Mouse (Mus musculus): Measurements from ENCODE around the gene F3. TPM values are rescaled to one million over a fixed set of nuclear protein-coding genes. Genes with fewer than 3 reads are reported as not detected.
"Not testable (repeated sequence)": the region's sequence is repeated elsewhere in the genome, so short reads cannot be mapped to it uniquely, and the experiment has no call there.

F3 gene
- polyA plus RNA-seq, 1 experiment from 2014 or later = 9.2 TPM

DNA sequence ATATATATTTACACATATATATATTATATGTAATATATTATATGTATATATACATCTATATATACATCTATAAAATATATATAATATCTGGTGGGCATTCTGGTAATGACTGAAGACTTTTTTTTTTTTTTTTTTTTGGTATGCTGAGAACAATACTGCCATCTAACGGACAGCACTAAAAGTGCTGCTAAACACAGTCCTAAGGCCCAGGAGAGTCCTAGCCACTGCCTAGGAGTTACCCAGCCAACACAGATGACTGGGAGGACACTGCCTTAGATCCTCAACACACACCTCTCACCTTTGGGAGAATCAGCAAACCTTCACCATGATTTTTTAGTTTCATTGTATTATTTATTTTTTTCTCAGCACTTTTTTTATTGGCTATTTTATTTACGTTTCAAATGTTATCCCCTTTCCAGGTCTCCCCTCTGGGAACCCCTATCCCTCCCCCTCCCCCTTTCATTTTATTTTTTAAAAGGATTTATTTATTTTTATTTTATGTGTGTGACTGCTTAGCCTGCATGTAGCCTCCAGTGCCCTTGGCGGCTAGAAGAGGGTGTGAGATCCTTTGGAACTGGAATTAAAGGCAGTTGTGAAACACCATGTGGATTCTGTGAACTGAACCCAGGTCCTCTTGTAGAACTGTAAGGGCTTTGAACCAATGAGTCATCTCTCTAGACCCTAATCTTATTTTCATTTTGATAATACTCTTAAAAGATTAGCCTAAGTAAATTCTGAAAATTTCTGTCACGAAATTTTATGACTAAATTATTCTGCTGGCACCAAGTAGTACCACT, 38.9 kb downstream of the F3 start:
- H3K9me3 ChIP-seq (ENCODE audit: control insufficient read depth, low read length) = no peaks in the 10 kb centered on the region
- H3K4me3 ChIP-seq (ENCODE audit: low read depth, low read length) = no peak overlapping the region
- no peaks in the 10 kb centered on the region; the same call in 1 of the 2 replicates for H3K36me3 ChIP-seq (ENCODE audit: control insufficient read depth, insufficient read depth, low read length)
- no peaks in the 10 kb centered on the region for H3K27me3 ChIP-seq (ENCODE audit: control insufficient read depth, insufficient read depth, low read length)
- H3K9ac ChIP-seq (ENCODE audit: low read length) = no peak overlapping the region
- ATAC-seq (replicated peaks; ENCODE audit: low FRiP score) (no peak; the same call in 1 of the 2 replicates), DNase-seq (ENCODE audit: low spot score) (no peak)
- 67% methylated on average over 4 of the region's 4 CpGs for WGBS
- no peak overlapping the region for H3K27ac ChIP-seq (ENCODE audit: low read depth, low read length)
- H3K4me1 ChIP-seq (replicated peaks; ENCODE audit: control insufficient read depth, insufficient read depth, low read length) = no peaks in the 10 kb centered on the region
- no peak overlapping the region for H3K4me2 ChIP-seq (ENCODE audit: low read depth, low read length, severe bottlenecking)

DNA sequence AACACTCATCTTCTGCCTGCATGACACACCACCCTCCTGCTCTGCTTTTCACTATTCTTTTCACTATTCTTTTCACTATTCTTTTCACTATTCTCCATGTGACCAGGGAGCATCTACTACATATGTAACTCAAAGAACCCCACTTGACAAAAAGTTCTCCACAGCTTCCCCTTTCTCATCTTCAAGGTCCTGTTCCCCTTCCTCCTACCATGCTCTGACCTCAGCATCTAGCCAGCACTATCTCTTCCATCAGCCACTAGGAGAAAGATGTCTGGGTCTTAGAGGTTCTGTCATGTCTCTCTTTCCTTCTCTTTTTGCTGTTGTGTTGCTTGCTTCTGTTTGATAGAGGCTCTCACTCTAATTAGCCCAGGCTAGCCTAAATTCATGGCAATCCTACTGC, 42.7 kb downstream of the F3 start:
- H3K4me2 ChIP-seq (ENCODE audit: low read depth, low read length, severe bottlenecking) = no peak overlapping the region
- no peak overlapping the region for H3K27ac ChIP-seq (ENCODE audit: low read depth, low read length)
- H3K9ac ChIP-seq (ENCODE audit: low read length) = no peak overlapping the region
- ATAC-seq (replicated peaks; ENCODE audit: low FRiP score) = no peak
- H3K36me3 ChIP-seq (ENCODE audit: control insufficient read depth, insufficient read depth, low read length) = no peaks in the 10 kb centered on the region; the same call in 1 of the 2 replicates
- H3K4me3 ChIP-seq (ENCODE audit: low read depth, low read length) = no peak overlapping the region
- no peak for DNase-seq (ENCODE audit: low spot score)
- no peaks in the 10 kb centered on the region for H3K4me1 ChIP-seq (replicated peaks; ENCODE audit: control insufficient read depth, insufficient read depth, low read length)
- H3K9me3 ChIP-seq (ENCODE audit: control insufficient read depth, low read length) = no peaks in the 10 kb centered on the region
- no peaks in the 10 kb centered on the region for H3K27me3 ChIP-seq (ENCODE audit: control insufficient read depth, insufficient read depth, low read length)

DNA sequence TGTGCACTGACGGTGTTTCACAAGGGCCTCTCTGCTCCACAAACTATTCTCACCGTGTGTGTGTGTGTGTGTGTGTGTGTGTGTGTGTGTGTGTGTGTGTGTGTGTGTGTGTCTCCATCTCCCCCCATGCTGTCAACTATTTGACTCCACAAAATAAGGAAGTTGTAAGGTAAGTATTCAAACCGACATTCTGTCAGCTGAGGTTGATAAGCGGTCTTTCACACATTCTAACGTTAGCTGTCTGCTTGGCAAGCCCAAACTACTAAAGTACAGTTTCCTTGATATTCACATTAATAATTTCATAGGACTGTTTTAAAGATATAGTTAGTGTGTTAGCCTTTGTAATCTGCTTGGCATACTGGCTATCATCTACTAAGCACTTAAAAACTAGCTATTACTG, 43.5 kb downstream of the F3 start:
- 91% methylated on average over 5 of the region's 5 CpGs for WGBS
- no peak overlapping the region for H3K9ac ChIP-seq (ENCODE audit: low read length)
- ATAC-seq (replicated peaks; ENCODE audit: low FRiP score) (no peak), DNase-seq (ENCODE audit: low spot score) (no peak)
- no peaks in the 10 kb centered on the region for H3K9me3 ChIP-seq (ENCODE audit: control insufficient read depth, low read length)
- H3K27me3 ChIP-seq (ENCODE audit: control insufficient read depth, insufficient read depth, low read length) = no peaks in the 10 kb centered on the region
- no peak overlapping the region for H3K27ac ChIP-seq (ENCODE audit: low read depth, low read length)
- no peak overlapping the region for H3K4me3 ChIP-seq (ENCODE audit: low read depth, low read length)
- H3K36me3 ChIP-seq (ENCODE audit: control insufficient read depth, insufficient read depth, low read length) = no peaks in the 10 kb centered on the region; the same call in 1 of the 2 replicates
- H3K4me2 ChIP-seq (ENCODE audit: low read depth, low read length, severe bottlenecking) = no peak overlapping the region
- no peaks in the 10 kb centered on the region for H3K4me1 ChIP-seq (replicated peaks; ENCODE audit: control insufficient read depth, insufficient read depth, low read length)

DNA sequence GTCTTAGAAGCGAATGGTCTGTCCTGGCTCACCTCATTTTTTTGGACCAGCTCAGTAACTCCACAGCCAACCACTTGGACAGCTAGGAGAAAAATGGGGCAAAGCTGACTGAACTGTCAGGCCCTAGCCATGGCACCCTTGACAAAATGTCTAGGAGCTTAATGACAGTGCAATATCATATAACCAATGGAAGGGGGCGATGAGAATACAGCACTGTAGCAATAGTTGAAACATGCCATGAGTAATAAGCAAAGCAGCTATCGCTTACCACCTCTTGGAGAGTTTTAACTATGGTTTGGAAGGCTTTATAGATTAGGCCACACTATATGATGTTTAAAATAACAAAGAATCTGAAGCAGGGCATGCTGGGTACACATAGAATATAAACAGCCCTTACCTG, 45.4 kb downstream of the F3 start:
- H3K27ac ChIP-seq (ENCODE audit: low read depth, low read length) = no peak overlapping the region
- H3K36me3 ChIP-seq (ENCODE audit: control insufficient read depth, insufficient read depth, low read length) = no peaks in the 10 kb centered on the region; the same call in 1 of the 2 replicates
- no peak overlapping the region for H3K4me3 ChIP-seq (ENCODE audit: low read depth, low read length)
- H3K27me3 ChIP-seq (ENCODE audit: control insufficient read depth, insufficient read depth, low read length) = no peaks in the 10 kb centered on the region
- H3K9ac ChIP-seq (ENCODE audit: low read length) = no peak overlapping the region
- no peak for ATAC-seq (replicated peaks; ENCODE audit: low FRiP score)
- no peak overlapping the region for H3K4me2 ChIP-seq (ENCODE audit: low read depth, low read length, severe bottlenecking)
- no peaks in the 10 kb centered on the region for H3K9me3 ChIP-seq (ENCODE audit: control insufficient read depth, low read length)
- WGBS = 94% methylated on average over 3 of the region's 3 CpGs
- H3K4me1 ChIP-seq (replicated peaks; ENCODE audit: control insufficient read depth, insufficient read depth, low read length) = no peaks in the 10 kb centered on the region
- no peak for DNase-seq (ENCODE audit: low spot score)

DNA sequence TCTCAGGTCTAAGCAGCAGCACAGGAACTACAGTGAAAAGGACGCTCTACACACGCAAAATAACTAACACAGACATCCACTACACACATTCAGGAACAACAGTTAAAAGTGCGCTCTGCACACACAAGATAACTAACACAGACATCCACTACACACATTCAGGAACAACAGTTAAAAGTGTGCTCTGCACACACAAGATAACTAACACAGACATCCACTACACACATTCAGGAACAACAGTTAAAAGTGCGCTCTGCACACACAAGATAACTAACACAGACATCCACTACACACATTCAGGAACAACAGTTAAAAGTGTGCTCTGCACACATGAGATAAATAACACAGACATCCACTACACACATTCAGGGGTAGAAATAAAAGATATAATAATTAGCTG, 50.0 kb downstream of the F3 start:
- WGBS = 91% methylated on average over 4 of the region's 4 CpGs
- H3K9me3 ChIP-seq (ENCODE audit: control insufficient read depth, low read length); H3K4me3 ChIP-seq (ENCODE audit: low read depth, low read length); H3K4me2 ChIP-seq (ENCODE audit: low read depth, low read length, severe bottlenecking); H3K27me3 ChIP-seq (ENCODE audit: control insufficient read depth, insufficient read depth, low read length); H3K9ac ChIP-seq (ENCODE audit: low read length); H3K27ac ChIP-seq (ENCODE audit: low read depth, low read length); H3K36me3 ChIP-seq (ENCODE audit: control insufficient read depth, insufficient read depth, low read length); ATAC-seq (replicated peaks; ENCODE audit: low FRiP score); DNase-seq (ENCODE audit: low spot score); H3K4me1 ChIP-seq (replicated peaks; ENCODE audit: control insufficient read depth, insufficient read depth, low read length): not testable (repeated sequence)

DNA sequence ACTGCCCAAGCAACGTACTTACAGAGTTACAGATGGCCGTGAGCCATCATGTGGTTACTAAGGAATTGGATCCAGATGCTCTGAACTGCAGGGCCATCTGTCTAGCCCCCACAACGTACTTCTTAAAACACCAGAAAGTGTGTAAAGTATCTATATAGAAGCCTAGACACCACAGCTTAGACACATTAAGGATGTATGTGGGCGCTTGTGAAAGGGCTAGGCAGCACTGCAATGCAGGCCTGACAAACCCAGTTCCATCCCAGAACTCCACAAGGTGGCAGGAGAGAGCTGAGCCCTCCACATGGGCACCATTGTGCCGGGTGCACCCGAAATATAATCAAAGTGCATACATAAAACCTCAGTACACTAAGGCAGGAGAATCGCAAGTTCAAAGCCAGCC, 54.6 kb downstream of the F3 start:
- WGBS = 58% methylated on average over 7 of the region's 7 CpGs
- peak; percentile 69 for DNase-seq (ENCODE audit: low spot score)
- H3K9me3 ChIP-seq (ENCODE audit: control insufficient read depth, low read length) = no peaks in the 10 kb centered on the region
- no peaks in the 10 kb centered on the region; the same call in 1 of the 2 replicates for H3K36me3 ChIP-seq (ENCODE audit: control insufficient read depth, insufficient read depth, low read length)
- H3K27me3 ChIP-seq (ENCODE audit: control insufficient read depth, insufficient read depth, low read length) = no peaks in the 10 kb centered on the region
- ATAC-seq (replicated peaks; ENCODE audit: low FRiP score) = no peak
- no peak overlapping the region for H3K9ac ChIP-seq (ENCODE audit: low read length)
- no peak overlapping the region for H3K4me3 ChIP-seq (ENCODE audit: low read depth, low read length)
- no peaks in the 10 kb centered on the region for H3K4me1 ChIP-seq (replicated peaks; ENCODE audit: control insufficient read depth, insufficient read depth, low read length)
- H3K4me2 ChIP-seq (ENCODE audit: low read depth, low read length, severe bottlenecking) = no peak overlapping the region
- no peak overlapping the region for H3K27ac ChIP-seq (ENCODE audit: low read depth, low read length)

DNA sequence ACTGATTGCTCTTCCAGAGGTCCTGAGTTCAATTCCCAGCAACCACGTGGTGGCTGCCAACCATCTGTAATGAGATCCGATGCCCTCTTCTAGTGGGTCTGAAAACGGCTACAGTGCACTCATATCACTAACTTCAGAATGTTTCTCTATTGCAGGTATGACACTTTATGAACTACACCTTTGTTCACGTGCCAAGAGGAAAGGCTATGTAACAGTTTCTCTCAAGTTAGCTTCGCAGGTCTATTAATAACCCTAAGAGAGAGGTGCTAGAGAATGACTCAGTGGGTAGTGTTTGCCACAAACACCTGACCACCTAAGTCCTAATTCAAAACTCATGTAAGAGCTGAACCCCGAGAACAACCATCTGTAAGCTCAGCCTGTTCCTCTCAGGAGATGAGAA, 59.7 kb downstream of the F3 start:
- no peaks in the 10 kb centered on the region for H3K4me1 ChIP-seq (replicated peaks; ENCODE audit: control insufficient read depth, insufficient read depth, low read length)
- H3K27me3 ChIP-seq (ENCODE audit: control insufficient read depth, insufficient read depth, low read length) = no peaks in the 10 kb centered on the region
- H3K27ac ChIP-seq (ENCODE audit: low read depth, low read length) = no peak overlapping the region
- H3K36me3 ChIP-seq (ENCODE audit: control insufficient read depth, insufficient read depth, low read length) = no peaks in the 10 kb centered on the region
- no peak overlapping the region for H3K4me2 ChIP-seq (ENCODE audit: low read depth, low read length, severe bottlenecking)
- H3K4me3 ChIP-seq (ENCODE audit: low read depth, low read length) = no peak overlapping the region
- ATAC-seq (replicated peaks; ENCODE audit: low FRiP score) (no peak), DNase-seq (ENCODE audit: low spot score) (no peak)
- H3K9ac ChIP-seq (ENCODE audit: low read length) = no peak overlapping the region
- 85% methylated on average over 6 of the region's 6 CpGs for WGBS
- H3K9me3 ChIP-seq (ENCODE audit: control insufficient read depth, low read length) = no peaks in the 10 kb centered on the region
